Mouse (Mus musculus): ENCODE data around the gene Atrnl1.

DNA sequence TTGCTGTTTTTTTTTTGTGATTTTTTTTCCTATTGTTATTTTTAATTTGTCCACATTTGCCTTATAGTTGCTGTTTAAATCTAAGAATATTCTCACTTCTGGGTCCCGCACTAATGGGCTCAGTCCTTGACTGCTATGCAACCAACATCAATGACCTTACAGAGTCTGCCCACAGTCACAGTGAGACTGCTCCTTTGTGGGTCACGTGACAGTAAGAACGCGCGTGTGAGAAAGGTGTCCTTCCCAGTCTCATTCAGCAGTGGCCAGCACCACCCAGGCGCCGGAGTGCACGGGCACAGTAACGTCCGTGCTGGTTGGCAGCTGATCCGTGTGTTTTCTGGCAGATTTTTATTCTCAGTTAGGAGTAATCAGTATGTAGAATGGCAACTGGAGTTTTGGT is 44.7 kb downstream of the Atrnl1 start:
- TF ChIP-seq GATA1 (IDR thresholded peaks at IDR 0.05; ENCODE audit: borderline replicate concordance, low read length) (no peak), FLI1 (IDR thresholded peaks at IDR 0.05; ENCODE audit: low read length) (no peak)

All from megakaryocyte, embryonic 14.5 days (primary cell).